Mouse (Mus musculus): ENCODE results near the gene Dcun1d5. TPM values are rescaled to one million over a fixed set of nuclear protein-coding genes. Genes with fewer than 3 reads are reported as not detected.
A peak's percentile ranks its signal among the peaks of the same experiment; 100 is the strongest.

Dcun1d5 gene
- total RNA-seq (2012; rRNA removed) (181 and 187 TPM in 2 replicates), polyA plus RNA-seq (2012; ENCODE audit: insufficient read depth in 1 of 2, insufficient read length in 2 of 2, low read depth in 1 of 2, low replicate concordance in 2 of 2, missing spikeins in 1 of 2) (100 to 1,000 TPM in 1 of 2 experiments, not detected in 1; 242 TPM)

- H3K4me3 ChIP-seq (ENCODE audit: control insufficient read depth in 1 of 2, insufficient read depth in 1 of 2, low read depth in 2 of 2, low read length in 2 of 2): peak within 1 kb of the TSS; percentile 80 to 84
- peak within 1 kb of the TSS; percentile 57 for H3K27ac ChIP-seq (ENCODE audit: control insufficient read depth, low read depth, low read length)
- H3K9me3 ChIP-seq (replicated peaks; ENCODE audit: insufficient read depth, low read length): no peaks in the 10 kb centered on the region
- peak; percentile 99 for DNase-seq (ENCODE audit: low read depth, low spot score)
- H3K27me3 ChIP-seq (ENCODE audit: control insufficient read depth in 1 of 2, insufficient read depth in 2 of 2, low read length in 2 of 2): no peaks in the 10 kb centered on the region
- H3K9ac ChIP-seq (ENCODE audit: control insufficient read depth, low read depth, low read length, poor library complexity, severe bottlenecking): peak within 1 kb of the TSS; percentile 82
- H3K36me3 ChIP-seq (ENCODE audit: control insufficient read depth in 1 of 2, insufficient read depth in 2 of 2, low read length in 2 of 2): peaks cover 29 to 33% of the 10 kb centered on the region in 2 experiments
- peaks cover 33% of the 10 kb centered on the region for H3K79me2 ChIP-seq (ENCODE audit: control insufficient read depth, insufficient read depth, low read length, poor library complexity)
- peaks cover 6 to 25% of the 10 kb centered on the region in 2 experiments for H3K4me1 ChIP-seq (ENCODE audit: control insufficient read depth in 1 of 2, insufficient read depth in 2 of 2, low read length in 2 of 2)
- TF ChIP-seq RCOR1 (IDR thresholded peaks at IDR 0.05; ENCODE audit: low read depth, low read length): peak; percentile 95
- TF ChIP-seq BHLHE40 (IDR thresholded peaks at IDR 0.05; ENCODE audit: borderline replicate concordance, low read depth, low read length): no peak
- peak; percentile 96 for TF ChIP-seq ZMIZ1 (IDR thresholded peaks at IDR 0.05; ENCODE audit: low read depth, low read length)
- no peak for TF ChIP-seq GATA1 (IDR thresholded peaks at IDR 0.05; ENCODE audit: low read depth, low read length)
- peak; percentile 87 to 98 for TF ChIP-seq POLR2A (IDR thresholded peaks at IDR 0.05; ENCODE audit: control insufficient read depth in 1 of 2, insufficient read depth in 1 of 2, low read depth in 1 of 2, low read length in 2 of 2, poor library complexity in 1 of 2)
- no peak for TF ChIP-seq EP300 (IDR thresholded peaks at IDR 0.05; ENCODE audit: low read depth in 1 of 2, low read length in 2 of 2)
- TF ChIP-seq SMC3 (IDR thresholded peaks at IDR 0.05; ENCODE audit: low read depth, low read length): no peak
- no peak for TF ChIP-seq TAL1 (IDR thresholded peaks at IDR 0.05; ENCODE audit: low read length)
- TF ChIP-seq HCFC1 (IDR thresholded peaks at IDR 0.05; ENCODE audit: low read depth, low read length): peak; percentile 96
- peak; percentile 81 for TF ChIP-seq KAT2A (conservative IDR thresholded peaks at IDR 0.05; ENCODE audit: low read depth, low read length)
- TF ChIP-seq ZNF384 (IDR thresholded peaks at IDR 0.05; ENCODE audit: low read depth, low read length): peak; percentile 69
- TF ChIP-seq MYC (IDR thresholded peaks at IDR 0.05; ENCODE audit: low read depth, low read length): peak; percentile 87
- peak; percentile 94 for TF ChIP-seq POLR2AphosphoS2 (IDR thresholded peaks at IDR 0.05; ENCODE audit: low read length)
- TF ChIP-seq USF1 (IDR thresholded peaks at IDR 0.05; ENCODE audit: low read depth, low read length): 0 out of 2 replicates have a peak, but pooled peaks have one; percentile 9
- TF ChIP-seq MAX (IDR thresholded peaks at IDR 0.05; ENCODE audit: low read length): peak; percentile 84
- no peak for TF ChIP-seq USF2 (IDR thresholded peaks at IDR 0.05; ENCODE audit: borderline replicate concordance in 1 of 2, insufficient read depth in 1 of 2, low read depth in 1 of 2, low read length in 2 of 2)
- peak; percentile 93 for TF ChIP-seq TBP (IDR thresholded peaks at IDR 0.05; ENCODE audit: low read depth, low read length)
- no peak for TF ChIP-seq JUND (IDR thresholded peaks at IDR 0.05; ENCODE audit: low read depth, low read length)
- TF ChIP-seq MEF2A (IDR thresholded peaks at IDR 0.05; ENCODE audit: extremely low read depth, insufficient replicate concordance, low read depth, low read length, poor library complexity, severe bottlenecking): no peak
- TF ChIP-seq ELF1 (IDR thresholded peaks at IDR 0.05; ENCODE audit: low read depth, low read length): peak; percentile 92
- no peak for TF ChIP-seq ZKSCAN1 (IDR thresholded peaks at IDR 0.05; ENCODE audit: low read depth, low read length)
- TF ChIP-seq CHD1 (IDR thresholded peaks at IDR 0.05; ENCODE audit: low read depth, low read length): no peak
- peak; percentile 99 for TF ChIP-seq NELFE (IDR thresholded peaks at IDR 0.05; ENCODE audit: low read depth, low read length)
- TF ChIP-seq E2F4 (IDR thresholded peaks at IDR 0.05; ENCODE audit: borderline replicate concordance, low read depth, low read length): 0 out of 2 replicates have a peak, but pooled peaks have one; percentile 48
- TF ChIP-seq NRF1 (IDR thresholded peaks at IDR 0.05; ENCODE audit: insufficient read depth, low read depth, low read length, poor library complexity, severe bottlenecking): no peak
- peak; percentile 39; the same call in 1 of the 2 replicates for TF ChIP-seq MYB (IDR thresholded peaks at IDR 0.05; ENCODE audit: low read depth, low read length)
- peak; percentile 83 for TF ChIP-seq MXI1 (IDR thresholded peaks at IDR 0.05; ENCODE audit: low read depth, low read length)
- no peak; the same call in 1 of the 2 replicates for TF ChIP-seq POLR2AphosphoS5 (IDR thresholded peaks at IDR 0.05; ENCODE audit: borderline replicate concordance, low read depth, low read length)
- TF ChIP-seq CTCF (IDR thresholded peaks at IDR 0.05 in 2 of 3, conservative IDR thresholded peaks at IDR 0.05 in 1 of 3; ENCODE audit: control insufficient read depth in 1 of 3, insufficient read depth in 1 of 3, low read depth in 2 of 3, low read length in 3 of 3, poor library complexity in 1 of 3, severe bottlenecking in 1 of 3): no peak
- no peak for TF ChIP-seq RAD21 (IDR thresholded peaks at IDR 0.05; ENCODE audit: low read depth, low read length)
- peak; percentile 83 for TF ChIP-seq ETS1 (IDR thresholded peaks at IDR 0.05; ENCODE audit: low read depth, low read length)
- peak; percentile 35; the same call in 1 of the 2 replicates for TF ChIP-seq MAZ (IDR thresholded peaks at IDR 0.05; ENCODE audit: low read depth, low read length)
- TF ChIP-seq SIN3A (IDR thresholded peaks at IDR 0.05; ENCODE audit: low read length): peak; percentile 93
- TF ChIP-seq TCF12 (IDR thresholded peaks at IDR 0.05; ENCODE audit: low read depth, low read length): peak; percentile 45; the same call in 1 of the 2 replicates
- TF ChIP-seq GABPA (IDR thresholded peaks at IDR 0.05; ENCODE audit: low read depth, low read length): no peak
Observed at GRCm38 (mm10) chr9:7184172-7184896, at the start of gene Dcun1d5, which contains the start of gene Dync2h1. Gene Dcun1d5 (plus strand): TSS chr9:7184520. Gene Dync2h1 (minus strand): TSS chr9:7184446.

All from MEL (cell line).